Mouse (Mus musculus): ENCODE data around the gene Bcl2l11.
"Not testable (repeated sequence)": the region's sequence is repeated elsewhere in the genome, so short reads cannot be mapped to it uniquely, and the experiment has no call there.

Gene Bcl2l11

DNA sequence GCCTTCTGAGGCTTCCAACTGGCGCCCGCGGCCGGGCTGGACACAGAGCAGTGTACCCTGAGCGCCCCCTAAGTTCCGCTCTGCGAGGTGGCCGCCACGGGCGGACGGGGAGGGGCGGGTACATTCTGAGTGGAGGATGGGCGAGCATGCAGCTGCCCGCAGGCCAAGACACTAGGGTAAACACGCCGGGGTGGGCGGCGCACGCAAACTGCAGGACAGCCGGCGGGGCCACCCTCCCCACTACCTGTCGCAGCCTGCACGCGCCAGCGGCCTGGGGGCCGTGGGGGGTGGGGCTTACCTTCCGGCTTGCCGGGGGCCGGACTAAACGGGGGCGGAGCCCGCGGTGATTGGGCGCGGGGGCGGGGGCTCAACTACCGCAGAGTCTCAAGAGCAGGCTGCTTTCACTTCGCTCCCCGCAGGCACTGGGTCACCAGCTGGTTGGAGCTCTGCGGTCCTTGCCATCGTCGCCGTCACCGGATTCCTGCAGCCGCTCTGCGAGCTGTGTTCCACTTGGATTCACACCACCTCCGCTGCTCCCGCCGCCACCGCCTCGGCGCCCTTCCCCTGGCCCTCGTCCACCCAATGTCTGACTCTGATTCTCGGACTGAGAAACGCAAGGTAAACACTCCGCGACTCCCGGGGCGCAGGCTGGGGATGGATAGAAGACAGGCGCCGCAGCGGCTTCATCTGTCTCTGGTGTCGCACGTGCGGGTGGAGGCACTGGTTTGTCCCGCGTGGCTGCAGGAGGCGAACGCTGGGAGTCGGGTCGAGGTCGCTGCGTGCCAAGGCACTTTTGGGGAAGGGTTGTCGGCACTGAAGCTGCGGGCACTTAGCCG, at the start of gene Bcl2l11:
Bcl2l11 (plus strand) TSS at position 404 of the 836 bp plus-strand sequence.
- peak; percentile 89 for DNase-seq (ENCODE audit: low read depth, low spot score)

DNA sequence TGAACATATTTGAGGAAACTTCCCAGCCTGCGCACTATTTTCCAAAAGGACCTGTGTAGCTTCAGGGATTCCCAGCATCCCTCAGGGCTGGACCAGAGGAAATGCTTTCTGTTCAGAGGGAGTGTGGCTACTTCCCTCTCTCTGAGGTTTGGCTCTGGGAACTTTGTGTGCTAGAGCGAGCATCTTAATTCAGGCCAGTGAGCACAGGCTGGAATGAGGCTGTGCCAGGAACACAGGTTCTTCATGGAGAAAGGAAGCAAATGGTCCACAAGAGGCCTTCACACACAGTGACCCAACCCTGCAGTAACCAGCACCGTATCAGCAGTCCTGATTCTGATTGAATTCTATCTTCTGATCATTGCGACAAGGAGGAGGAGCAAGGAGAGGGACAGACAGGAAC, 48.9 kb upstream of the Bcl2l11 start:
- DNase-seq (ENCODE audit: low read depth, low spot score), result no peak

DNA sequence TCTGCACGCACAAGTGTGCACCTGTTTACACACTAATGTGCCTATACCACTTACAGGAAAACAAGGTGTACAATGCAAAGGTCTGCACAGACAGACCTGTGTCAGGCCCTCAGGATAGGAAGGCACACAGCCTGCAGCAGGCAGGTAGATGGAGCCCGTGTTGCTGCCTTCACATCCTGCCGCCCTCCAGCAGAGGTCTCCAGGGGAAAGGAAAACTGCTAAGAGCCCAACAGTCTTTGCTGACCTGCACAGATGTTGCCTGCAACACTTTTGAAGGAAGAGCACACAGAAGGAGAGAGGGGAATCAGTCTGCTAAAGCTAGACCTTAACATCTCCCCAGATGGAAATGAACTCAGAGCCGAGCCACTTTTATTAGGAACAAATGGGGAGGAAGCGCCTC, 47.0 kb upstream of the Bcl2l11 start:
- DNase-seq (ENCODE audit: low read depth, low spot score), result peak; percentile 13

DNA sequence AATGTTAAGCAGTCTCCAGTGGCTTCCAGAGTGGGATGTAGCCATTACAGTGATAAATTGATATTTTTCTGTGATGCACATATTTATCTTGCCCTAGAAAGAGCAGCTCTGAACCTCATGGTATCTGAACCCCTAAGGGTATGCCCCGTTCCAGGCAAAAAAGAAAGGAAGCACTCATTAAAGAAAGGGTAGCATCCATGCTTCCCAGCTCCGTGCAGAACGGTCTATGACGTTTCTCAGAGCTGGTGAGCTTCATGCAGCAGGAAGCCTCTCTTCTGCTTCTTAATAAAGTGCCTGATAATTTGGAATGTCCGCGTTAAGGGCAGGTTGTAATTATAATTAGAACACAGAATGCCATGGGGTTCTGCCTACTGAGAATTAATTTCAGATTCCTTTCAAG, 46.5 kb upstream of the Bcl2l11 start:
- no peak for DNase-seq (ENCODE audit: low read depth, low spot score)

DNA sequence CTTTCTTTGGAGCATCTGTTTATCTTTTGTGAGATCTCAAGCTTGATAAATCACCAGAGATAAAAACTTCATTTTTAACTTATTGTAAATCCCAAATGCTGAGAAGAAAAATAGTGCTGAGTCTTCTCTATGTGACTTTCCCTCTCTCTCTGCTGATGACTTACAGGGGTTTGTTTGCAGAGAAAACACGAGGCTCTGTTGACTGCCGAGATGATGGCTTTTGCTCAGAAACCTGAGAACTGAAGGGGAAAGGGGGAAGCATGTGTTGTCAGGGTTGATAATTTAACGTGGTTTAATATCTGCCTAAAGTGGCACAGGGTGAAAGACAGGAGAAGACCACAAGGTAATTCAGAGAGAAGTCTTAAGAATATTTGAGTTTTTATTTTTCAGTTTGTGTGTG, 42.0 kb upstream of the Bcl2l11 start:
- no peak for DNase-seq (ENCODE audit: low read depth, low spot score)

DNA sequence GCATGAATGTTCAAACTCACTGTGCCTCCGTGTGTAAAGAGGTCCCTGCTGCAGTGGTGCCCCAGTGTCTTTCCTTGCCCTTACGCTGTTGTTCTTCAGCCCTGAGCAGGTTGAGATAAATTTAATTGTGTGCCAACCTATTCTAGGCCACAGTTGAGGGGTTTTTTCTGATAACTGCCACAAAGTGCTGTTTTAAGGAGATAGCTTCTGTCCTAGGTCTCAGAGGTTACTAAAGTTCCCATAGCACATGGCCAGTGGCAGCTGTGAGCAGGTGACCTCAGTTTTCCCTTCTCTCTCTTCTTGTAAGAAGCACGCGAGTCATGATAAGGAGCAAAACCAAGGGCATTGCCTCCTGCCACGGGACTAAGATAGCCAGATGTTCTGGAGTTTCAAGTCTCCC, 41.2 kb upstream of the Bcl2l11 start:
- no peak for DNase-seq (ENCODE audit: low read depth, low spot score)

DNA sequence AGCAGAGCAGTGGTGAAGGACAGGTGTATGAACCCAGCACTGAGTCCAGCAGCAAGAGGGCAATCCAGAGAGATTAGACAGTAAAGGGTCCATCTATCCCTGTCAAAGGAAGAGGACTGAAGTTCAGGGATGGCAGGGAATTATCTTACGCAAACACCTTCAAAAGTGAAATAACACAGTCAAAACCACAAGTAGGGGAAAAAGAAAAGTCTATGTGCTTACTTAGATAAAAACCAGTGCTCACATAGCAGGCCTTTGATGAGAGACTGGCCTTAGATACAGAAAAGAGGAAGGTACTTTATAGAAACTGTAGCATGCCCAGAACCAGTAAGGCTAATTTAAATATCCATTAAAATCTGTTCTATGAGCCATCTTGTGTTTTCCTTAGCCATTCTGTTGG, 40.4 kb upstream of the Bcl2l11 start:
- DNase-seq (ENCODE audit: low read depth, low spot score), result no peak

DNA sequence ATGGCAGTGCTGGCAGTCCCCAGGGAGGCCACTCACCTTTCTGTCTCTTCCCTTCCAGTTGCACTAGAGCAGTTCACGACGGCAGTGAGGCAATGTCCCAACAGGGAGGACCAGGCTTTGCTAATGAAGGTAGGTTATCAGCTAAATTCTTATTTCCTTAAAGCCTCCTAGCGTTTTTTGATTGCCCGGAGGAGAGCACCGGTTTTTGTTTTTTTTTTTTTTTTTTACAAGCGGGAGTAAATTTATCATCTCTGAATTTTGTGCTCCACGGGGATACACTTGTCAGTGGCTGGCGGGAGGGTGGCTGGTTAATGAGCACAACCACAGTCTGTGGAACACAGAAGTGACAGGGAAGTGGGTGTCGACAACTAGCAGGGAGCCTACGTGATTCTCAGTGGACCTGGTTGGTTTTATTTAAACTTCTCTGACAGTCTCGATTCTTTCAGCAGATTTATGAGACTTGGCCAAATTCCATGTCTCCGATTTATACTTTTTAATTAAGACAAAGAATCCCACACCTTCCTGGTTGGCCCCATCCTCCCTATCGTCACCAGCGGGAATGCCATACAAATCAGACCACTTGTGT, 39.4 kb upstream of the Bcl2l11 start:
- no peak for DNase-seq (ENCODE audit: low read depth, low spot score)

DNA sequence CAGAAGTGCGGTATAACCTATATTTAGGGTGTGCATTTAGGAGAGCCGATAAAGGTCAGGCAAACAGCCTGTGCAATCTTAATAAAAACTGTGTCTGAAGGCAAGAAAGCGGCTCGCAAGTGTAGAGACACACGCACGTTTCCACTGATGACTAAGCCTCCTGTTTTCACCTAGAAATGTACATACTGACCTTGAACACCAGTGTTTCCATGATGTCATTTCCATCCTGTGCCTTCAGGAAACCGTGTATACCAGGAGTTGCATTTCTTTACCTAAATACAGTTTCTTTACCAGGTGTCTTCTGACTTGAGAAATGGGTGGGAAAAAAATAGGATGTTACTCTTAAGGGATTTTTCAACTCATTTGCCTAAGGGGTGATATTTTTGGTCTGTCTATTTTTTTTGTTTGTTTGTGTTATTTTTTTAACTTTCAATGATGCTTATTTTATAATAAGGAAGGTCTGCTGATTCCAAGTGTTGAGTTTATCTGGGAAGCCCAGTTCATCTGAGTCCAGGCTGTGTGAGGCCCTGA, 38.8 kb upstream of the Bcl2l11 start:
- DNase-seq (ENCODE audit: low read depth, low spot score), result no peak

DNA sequence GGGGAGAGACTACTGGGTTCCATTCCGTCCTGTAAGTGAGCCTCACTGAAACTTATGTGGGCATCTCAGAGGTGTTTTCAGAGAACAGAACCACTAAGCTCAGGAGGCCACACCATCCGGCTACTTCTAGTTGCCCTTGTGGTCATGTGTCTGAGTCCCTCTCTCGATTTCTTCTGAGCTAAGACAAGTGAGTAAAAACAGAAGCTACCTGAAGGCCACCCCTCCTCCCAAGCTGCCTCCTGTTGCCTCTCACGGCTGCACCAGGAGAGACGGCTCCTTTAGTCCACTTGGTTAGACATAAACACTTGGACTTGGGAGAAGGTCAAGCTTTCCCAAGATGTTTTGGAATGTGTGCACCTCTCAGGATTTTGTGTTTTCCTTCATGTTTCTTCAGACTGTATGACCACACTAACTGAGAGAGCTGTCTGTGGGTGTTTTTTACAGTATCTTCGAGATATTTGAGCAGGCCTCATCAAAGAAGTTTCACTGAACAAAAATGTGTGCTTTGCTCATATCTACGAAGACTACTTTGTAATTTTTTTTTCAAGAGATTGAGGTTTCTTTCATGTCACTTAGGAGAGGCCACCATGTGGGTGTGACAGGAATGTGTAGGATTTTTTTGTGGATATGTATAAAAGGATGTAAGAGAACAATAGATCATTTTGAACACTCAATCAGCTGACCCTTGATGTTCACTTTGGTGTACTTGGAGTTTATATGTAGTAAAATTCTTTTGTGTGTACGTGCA, 37.9 kb upstream of the Bcl2l11 start:
- no peak for DNase-seq (ENCODE audit: low read depth, low spot score)

DNA sequence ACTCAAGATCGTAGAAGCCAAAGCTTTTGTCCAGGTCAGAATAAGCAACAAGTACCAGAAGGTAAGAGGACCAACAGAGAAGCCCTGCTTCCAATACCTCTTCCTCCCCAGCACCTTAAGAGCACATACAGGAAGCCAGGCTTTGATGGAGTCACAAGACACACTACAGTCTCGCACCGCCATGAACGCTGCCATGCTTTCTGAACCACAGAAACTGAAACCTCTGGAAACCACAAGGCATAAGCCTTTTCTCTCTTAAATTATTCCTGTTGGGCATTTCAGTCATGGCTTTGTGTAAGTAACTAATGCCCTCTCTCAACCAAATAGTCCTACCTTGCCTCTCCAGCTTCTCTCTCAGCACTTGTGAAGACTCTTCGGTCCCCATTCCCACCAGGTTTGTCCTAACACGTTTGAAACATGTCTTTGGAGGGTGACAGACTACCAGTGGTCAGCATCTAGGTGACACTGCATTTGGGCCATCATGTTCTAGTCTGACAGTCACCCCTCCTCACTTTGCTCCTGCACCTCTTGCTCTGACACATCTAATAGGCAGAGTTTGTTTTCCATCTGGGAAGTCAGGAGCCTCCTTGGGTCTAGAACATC, 35.5 kb upstream of the Bcl2l11 start:
- no peak for DNase-seq (ENCODE audit: low read depth, low spot score)

DNA sequence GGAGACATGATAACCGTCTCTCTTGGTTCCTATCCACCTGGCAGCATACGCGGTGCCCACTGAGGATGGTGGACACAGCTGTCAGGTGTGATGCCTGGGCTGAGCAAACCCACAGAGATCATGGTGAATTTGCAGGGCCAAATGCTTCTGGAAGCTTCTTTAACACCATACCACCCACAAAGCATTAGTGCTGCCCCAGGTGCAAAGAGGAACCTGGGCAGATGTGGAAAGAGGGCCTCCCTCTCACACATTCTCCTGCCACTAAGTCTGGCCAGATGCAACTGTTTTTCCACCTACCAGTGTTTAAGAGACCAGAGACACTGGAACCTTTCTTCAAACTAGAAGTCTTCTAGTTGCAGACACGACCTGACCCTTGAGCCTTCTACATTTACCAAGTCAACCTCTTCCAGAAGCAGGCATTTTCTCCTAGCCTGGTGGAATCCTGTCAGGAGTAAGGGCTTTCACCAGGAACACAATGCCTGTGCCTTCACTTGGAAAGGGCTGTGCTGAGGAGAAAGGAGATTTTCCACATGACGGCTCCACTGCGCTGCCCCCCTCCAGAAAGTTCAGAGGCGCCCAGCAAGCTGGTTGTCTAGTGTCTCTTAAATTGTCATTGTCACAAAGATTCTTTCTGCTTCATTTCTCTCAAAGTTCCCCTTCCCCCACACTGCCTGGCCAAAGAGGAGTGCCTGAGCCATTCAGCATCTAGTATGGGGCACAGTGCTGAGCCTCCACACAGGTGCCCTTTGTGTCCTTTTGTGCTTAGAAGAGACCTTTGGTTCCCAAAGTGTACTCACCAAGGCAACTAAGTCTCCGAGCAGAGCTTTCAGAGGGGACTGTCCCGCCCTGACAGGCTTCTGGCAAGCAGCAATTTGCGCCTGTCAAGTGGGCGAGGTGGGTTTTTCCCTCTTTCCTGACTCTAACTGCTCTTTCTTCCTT, 34.1 kb upstream of the Bcl2l11 start:
- no peak for DNase-seq (ENCODE audit: low read depth, low spot score)

DNA sequence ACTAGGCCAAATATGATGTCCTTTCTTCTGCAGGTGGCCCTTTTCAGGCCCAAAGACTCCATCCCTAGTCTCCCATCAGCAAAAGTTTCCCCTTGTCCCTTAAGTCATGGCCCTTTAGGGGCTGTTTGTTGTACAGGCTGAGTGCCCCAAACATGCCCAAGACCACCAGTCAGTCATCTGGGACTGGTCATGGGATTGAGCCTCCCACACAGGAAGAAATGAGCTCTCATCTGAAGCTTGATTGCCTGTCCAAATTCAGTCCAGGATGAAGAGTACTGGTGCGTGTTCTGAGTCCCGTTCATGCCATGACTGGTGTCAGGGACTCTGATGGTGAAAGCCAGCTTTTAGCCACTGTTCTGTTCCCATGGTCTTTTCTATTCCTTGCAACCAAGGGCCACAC, 33.4 kb upstream of the Bcl2l11 start:
- no peak for DNase-seq (ENCODE audit: low read depth, low spot score)

DNA sequence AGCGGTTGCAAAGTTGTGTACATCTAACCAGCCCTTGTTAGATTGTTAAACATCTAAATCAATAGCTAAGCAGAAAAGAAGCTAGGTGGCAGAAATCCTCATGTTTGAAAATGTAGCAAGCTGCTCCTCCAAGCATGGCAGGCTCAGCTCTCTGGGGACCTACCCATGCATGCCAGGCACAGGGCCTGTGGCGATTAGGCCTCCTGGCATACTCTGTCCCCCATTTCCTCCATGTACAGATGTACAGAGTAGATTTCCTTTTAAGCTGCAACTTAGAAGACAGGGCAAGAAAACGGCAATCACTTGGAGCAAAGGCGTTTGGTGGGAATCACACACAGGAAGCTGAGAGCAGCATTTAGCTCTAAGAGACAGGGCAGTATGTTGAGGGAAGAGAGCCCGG, 31.6 kb upstream of the Bcl2l11 start:
- DNase-seq (ENCODE audit: low read depth, low spot score), result no peak

DNA sequence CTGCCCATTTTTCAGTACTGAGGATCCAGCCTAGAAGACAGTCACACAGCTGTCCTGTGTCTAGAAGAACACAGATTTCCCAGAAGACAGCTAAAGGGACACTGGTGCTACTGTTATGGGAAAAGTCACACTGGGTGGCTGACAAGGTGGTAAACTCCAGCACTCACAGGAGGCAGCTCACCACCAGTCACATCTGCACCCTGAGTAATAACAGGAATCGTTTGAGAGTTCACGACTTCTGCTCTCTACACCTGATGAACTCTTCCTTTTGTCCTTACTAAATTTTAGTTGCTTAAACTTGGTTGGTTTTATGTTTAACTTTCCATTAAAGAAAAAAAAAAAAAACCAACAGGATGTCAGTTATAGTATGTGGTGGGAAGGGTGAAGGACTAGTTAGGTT, 31.2 kb upstream of the Bcl2l11 start:
- no peak for DNase-seq (ENCODE audit: low read depth, low spot score)

DNA sequence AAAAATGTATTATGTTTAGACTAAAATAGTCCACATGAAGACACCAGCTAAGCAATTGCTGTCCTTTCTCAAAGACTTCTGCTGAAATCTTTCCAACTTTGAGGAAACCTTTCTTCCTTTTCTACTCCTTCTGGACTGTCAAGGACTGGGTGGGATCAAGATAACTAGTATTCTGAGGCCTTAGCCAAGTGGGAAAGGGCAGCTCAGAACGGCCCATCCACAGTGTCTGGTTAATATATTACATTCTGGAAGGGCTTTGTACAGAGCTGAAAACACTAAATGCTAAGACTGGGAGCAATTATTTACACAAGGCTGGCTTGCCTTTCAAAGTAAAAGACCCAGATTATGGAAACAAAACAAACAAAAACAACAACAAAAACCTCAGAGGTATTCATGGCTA, 30.6 kb upstream of the Bcl2l11 start:
- no peak for DNase-seq (ENCODE audit: low read depth, low spot score)

DNA sequence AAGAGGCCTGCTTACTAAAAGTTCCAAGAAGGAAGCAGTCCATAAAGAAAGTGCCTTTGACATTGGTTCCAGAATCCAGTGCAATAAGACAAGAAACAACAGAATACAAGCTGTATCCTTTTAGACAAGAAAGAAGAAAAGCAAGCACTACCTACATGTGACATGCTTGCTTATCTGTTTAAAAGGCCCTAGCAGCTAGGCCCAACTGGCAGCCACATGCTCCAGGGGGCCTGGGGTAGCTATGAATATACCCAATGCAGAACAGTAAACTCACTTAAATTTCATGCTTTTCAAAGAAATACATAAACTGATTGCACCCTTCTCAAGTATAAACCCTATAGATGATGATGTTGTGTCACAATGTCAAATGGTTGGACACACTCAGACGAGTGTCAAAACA, 29.8 kb upstream of the Bcl2l11 start:
- no peak for DNase-seq (ENCODE audit: low read depth, low spot score)

DNA sequence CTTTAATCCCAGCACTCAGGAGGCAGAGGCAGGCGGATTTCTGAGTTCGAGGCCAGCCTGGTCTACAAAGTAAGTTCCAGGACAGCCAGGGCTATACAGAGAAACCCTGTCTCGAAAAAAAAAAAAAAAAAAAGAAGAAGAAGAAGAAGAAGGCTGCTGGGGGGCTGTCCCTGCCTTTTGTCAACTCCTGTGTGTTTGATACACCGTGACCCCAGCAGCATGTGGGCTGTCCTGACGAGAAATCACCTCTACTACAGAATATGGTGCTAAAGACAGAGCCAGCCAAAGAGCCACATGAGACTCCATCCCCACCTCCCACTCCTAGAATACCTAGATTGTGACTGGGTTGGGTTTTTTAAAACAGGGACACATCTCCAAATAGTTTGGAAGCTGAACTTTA, 27.7 kb upstream of the Bcl2l11 start:
- not testable (repeated sequence) for DNase-seq (ENCODE audit: low read depth, low spot score)

DNA sequence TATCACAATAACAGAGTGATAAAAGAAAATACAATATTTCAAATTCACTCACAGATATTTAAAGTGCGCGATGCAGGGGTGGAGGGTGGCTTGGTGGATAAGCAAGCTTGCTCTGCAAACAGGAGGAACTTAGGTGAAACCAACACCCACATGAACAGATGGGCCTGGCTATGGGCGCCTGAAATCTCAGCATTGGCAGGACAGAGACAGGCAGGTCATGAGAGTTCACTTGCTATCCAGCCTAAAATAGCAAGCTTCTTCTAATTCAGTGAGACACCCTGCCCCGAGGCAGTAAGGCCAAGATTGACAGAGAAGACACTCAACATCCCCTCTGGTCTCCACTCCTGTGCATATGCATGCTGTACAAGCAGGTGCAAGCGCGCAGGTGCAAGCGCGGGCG, 23.8 kb upstream of the Bcl2l11 start:
- DNase-seq (ENCODE audit: low read depth, low spot score), result no peak

DNA sequence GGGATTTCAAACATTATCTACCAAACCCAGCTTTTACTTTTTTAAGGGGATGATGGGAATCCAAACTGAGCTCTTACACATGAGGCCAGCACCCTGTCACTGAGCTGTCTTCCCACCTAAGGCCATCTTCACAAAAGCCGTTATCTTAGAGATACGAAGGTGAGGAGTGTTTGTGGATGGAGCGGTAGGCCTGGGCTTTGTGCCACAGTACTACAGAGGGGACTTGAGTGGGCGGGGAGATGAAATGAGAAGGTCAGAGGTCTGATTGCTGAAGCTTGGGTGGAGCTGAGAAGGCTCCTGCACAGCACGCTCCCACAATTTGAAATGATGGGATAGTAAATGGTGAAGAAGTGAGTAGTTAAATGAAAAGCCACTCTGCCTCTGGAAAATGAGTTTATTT, 21.0 kb upstream of the Bcl2l11 start:
- no peak for DNase-seq (ENCODE audit: low read depth, low spot score)

DNA sequence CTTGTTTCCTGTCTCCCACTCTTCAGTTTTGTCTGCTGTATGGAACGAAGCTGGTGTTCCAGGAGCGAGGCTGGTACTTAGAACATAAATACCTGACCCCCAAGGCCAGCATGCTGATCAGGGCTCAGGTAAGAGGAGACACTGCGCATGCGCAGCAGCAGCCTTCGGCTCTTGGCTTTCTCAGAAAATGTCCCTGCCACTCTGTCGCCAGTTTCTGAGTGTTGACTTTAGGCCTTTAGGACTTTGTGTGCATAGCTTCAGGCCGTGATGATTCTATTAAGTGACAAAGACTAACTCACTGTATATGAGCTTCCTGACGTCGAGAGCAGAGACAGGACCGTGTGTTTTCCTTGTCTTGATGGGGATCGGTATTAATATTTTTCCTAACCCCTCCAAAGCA, 20.2 kb upstream of the Bcl2l11 start:
- no peak for DNase-seq (ENCODE audit: low read depth, low spot score)
